Mouse (Mus musculus): Measurements from ENCODE around the gene Dlat.

Gene Dlat

DNA sequence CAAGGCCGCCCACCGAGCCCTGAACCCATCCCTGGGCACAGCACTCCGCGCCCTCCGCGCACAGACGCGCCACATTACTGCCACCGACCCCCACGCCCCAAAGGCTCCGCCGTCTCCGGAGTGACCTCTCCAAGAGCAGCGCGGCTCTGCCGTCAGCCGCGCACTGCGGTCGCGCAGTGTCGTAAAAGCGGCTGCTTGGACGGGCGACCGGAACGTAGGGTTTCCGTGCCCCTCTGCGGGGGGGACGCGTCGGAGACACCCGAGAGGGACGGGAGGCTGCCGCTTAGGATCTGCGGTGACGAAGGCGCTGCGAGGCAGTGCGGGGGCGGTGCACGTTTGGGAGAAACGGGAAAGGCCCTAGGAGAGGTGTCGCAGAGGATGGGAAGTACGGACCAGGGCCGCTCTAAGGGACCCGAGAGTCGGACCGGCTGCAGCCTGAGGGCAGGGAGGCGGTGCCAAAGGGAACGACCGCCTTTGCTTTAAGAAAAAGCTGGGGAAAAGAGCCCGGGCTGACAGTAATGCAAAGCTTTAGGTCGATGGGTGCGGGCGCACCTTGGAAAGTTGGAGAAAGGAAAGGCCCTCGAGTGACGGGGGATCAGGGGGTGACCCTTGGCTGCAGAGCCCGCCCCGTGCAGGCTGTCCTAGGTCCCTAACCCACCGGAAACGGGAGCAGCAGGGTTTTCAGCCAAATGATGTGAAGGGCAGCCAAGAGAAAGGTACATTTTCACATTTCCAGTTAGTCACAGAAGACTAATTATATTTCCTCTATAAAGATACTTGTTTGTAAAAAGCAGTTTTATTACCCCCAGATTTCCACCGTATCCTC is at the start of gene Dlat:
Gene Dlat (minus strand): TSS at position 389 of the 826 bp plus-strand sequence.
- Histone ChIP-seq H3K36me3 (ENCODE audit: control insufficient read depth, insufficient read depth, low read length, poor library complexity, severe bottlenecking) (no peaks in the 10 kb centered on the region), H3K27me3 (ENCODE audit: control insufficient read depth, insufficient read depth, low read length, poor library complexity, severe bottlenecking) (no peaks in the 10 kb centered on the region)
- DNase-seq (ENCODE audit: low read depth, low spot score), result peak; percentile 81

DNA sequence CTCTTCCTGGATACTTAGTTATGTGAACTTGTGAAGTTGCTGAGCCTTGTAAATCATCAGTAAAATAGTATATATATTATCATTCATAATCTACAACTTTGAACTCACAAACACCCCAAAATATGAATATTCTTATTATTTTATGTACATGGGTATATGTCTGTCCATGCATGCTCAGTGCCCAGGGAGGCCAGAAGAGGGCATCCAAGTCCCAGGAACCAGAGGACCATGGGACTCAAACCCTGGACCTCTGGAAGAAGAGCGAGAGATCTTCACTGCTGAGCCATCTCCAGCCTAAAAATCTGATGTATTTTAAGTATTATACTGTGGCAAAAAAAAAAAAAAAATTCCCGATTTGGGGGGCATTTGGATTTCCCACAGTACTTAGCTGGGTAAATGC is 49.5 kb upstream of the Dlat start:
- Histone ChIP-seq H3K27me3 (ENCODE audit: control insufficient read depth, insufficient read depth, low read length, poor library complexity, severe bottlenecking) (no peaks in the 10 kb centered on the region), H3K36me3 (ENCODE audit: control insufficient read depth, insufficient read depth, low read length, poor library complexity, severe bottlenecking) (no peaks in the 10 kb centered on the region)
- DNase-seq (ENCODE audit: low read depth, low spot score), result no peak

DNA sequence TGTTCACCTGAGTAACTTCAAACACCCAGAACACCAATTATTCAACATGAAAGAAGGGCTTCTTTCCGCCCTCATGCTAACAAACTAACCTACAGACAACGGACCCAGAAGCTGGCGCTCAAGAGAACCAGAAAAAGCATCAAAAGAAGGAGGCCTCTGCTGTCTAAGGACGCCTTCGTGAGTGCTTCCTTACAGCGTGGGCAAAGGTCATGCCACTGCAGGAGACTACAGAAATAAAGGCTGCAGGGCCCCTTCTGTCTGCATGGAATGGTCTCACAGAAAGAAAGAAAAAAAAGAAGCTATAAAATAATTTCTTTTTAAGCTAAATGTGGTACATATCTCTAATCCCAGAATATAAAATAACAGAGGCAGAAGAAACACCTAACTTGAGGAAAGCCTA is 45.3 kb upstream of the Dlat start:
- no peak for DNase-seq (ENCODE audit: low read depth, low spot score)
- Histone ChIP-seq H3K27me3 (ENCODE audit: control insufficient read depth, insufficient read depth, low read length, poor library complexity, severe bottlenecking) (no peaks in the 10 kb centered on the region), H3K36me3 (ENCODE audit: control insufficient read depth, insufficient read depth, low read length, poor library complexity, severe bottlenecking) (no peaks in the 10 kb centered on the region)

DNA sequence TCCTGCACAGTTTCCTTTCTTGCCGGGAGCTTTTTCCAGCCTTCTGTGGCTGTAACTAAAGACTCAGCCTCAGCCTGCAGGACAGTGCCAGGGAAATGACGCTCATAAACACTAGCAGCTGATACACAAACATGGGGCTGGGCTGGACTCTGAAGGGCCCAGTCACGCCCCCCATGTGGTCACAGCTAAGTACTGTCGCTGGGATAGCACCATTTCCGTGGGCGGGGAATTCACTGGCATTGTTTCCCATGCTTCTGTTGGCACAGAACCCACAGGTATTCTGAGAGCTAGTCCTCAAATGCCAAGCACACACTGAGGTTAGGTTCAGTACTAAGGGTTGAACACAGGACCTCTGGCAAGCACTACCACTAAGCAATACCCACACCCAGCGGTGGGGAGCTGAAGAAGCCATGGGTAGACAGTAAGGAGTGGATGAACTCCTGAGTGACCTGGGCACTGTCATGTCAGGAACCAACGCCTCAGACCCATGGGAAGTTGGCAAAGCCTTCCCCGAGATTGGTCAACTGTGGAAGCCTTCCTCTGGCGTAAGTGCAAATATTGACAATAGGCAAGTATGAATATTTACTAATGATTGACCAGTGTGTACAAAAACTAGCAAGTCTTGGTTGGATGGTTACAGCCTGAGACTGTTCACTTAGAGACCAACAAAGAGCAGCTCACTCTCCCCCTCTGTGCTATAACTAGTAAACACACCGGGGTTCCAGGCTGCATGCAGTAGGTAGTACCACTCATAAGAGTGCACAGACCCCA is 41.5 kb upstream of the Dlat start:
- no peak for DNase-seq (ENCODE audit: low read depth, low spot score)
- no peaks in the 10 kb centered on the region; the same call in 1 of the 2 replicates for H3K27me3 ChIP-seq (ENCODE audit: control insufficient read depth, insufficient read depth, low read length, poor library complexity, severe bottlenecking)
- no peaks in the 10 kb centered on the region for H3K36me3 ChIP-seq (ENCODE audit: control insufficient read depth, insufficient read depth, low read length, poor library complexity, severe bottlenecking)

DNA sequence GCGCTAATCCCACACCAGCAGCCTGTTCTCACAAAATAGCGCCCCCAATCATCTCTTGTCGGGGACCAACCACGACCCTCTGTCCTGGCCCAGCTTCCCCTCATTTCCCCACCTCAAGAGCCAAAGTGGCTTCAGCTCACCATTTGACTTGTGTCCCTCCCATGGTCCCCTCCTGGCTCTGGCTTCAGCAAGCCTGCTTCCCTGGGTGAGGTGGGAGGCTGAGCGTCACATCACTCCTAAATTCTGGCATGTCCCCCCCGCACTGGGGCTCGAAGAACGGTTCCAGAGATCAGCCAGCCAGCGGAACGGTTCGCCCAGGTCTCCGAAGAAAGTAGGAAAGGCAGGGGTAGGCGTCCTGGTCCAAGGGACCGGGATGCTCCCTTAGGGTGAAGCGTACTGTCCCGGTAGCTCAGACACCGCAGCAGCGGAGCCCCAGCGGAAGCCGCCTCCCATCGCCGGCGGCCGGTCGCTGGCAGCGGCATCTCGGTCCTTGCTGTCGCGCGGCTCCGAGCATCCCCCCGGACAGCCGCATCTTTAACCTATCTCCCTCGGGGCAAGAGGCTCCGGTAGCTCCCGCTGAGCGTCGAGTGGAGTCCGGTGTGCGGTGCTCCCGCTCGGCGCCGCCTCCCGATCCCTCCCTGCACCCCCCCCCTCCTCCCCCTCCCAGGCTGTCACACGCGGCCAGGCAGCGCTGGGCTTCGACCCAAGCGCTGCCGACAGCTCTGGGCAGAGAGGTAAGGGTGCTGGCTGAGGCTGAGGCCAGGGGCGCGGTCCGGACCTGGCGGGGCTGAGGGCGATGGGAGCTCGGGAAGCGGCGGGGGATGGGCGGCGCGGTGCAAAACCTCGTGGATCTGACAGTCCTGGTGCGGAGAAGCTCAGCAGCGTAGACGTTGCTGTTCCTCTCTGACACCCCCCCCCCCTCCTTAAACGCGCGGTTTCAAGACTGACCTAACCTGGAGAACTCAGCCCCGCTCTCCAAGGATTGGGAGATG is 39.1 kb upstream of the Dlat start:
- no peaks in the 10 kb centered on the region for H3K36me3 ChIP-seq (ENCODE audit: control insufficient read depth, insufficient read depth, low read length, poor library complexity, severe bottlenecking)
- peak; percentile 30 for DNase-seq (ENCODE audit: low read depth, low spot score)
- H3K27me3 ChIP-seq (ENCODE audit: control insufficient read depth, insufficient read depth, low read length, poor library complexity, severe bottlenecking), result no peaks in the 10 kb centered on the region; the same call in 1 of the 2 replicates

DNA sequence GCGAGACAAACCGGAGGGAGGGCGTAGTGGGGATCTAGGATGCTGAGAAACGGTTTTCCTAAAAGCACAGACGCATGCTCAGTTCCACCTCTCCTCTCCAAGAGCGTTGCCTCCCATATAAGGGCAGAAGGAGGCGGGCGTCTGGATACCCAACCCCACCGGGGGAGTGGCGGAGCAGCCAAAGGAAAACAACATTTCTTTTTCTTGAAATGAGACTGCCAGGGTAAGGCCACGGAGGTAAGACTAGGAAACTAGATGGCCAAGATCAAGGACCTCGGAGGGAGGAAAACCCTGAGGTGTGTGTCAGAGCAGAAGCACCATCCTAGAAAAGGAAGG is 38.1 kb upstream of the Dlat start:
- Histone ChIP-seq H3K36me3 (ENCODE audit: control insufficient read depth, insufficient read depth, low read length, poor library complexity, severe bottlenecking) (no peaks in the 10 kb centered on the region), H3K27me3 (ENCODE audit: control insufficient read depth, insufficient read depth, low read length, poor library complexity, severe bottlenecking) (no peaks in the 10 kb centered on the region; the same call in 1 of the 2 replicates)
- no peak for DNase-seq (ENCODE audit: low read depth, low spot score)

DNA sequence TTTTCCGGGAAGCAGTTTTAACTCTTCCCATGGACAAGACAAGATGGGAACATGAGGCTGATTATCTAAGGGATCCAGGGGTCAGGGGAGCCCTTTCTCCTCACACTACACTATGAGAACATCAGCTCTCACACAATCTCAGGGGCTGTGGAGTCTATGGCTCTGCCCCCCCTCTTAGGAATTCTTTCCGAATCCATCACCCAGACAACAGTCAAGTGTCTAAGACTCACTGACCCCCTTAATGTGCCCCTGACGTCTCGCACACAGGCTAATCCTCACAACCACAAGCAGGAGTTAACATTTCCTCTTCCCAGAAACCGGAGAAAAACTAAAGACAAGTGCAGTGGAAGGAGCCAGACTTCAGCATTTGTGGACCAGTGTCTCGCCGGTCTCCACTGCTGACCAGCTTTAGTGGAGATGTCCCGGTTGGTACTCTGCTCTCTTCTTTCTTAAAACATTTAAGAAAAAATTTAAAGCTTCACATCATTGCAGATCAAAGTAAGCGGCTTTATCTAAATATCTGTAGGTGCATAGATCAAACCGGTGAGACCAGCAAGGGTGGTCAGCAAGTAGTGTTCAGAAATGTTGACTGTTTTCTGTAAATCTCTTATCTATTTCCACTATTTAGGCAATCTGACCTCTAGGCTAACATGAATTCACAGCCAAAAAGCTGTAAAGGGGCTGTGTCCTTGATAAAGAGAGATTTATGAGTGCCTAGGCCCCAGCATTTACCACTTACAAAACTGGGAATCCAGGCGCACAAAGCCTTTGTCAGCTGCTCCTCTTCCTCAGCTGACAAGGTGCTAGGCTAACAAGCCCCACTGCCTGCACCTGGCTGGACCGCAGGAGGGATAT is 37.5 kb upstream of the Dlat start:
- DNase-seq (ENCODE audit: low read depth, low spot score), result no peak
- Histone ChIP-seq H3K36me3 (ENCODE audit: control insufficient read depth, insufficient read depth, low read length, poor library complexity, severe bottlenecking) (no peaks in the 10 kb centered on the region), H3K27me3 (ENCODE audit: control insufficient read depth, insufficient read depth, low read length, poor library complexity, severe bottlenecking) (no peaks in the 10 kb centered on the region; the same call in 1 of the 2 replicates)

DNA sequence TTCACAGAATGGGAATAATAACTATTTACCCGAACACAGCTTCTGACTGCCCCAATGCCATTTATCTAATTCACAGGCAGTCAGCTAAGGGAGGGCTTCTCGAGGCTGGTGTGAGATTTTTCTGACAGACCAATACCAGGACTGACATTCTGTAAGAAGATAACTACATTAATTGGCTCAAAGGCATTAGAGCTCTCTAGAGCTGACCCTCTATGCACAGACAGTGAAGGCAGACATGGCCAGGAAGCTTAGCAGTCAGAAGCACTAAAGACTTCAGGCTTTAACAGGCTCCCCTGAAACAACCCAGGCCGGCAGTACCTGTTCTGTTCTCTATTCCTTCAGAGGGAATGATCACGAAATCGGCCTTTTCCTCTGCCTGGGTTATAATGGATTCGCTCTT is 35.6 kb upstream of the Dlat start:
- DNase-seq (ENCODE audit: low read depth, low spot score), result no peak
- Histone ChIP-seq H3K36me3 (ENCODE audit: control insufficient read depth, insufficient read depth, low read length, poor library complexity, severe bottlenecking) (no peaks in the 10 kb centered on the region), H3K27me3 (ENCODE audit: control insufficient read depth, insufficient read depth, low read length, poor library complexity, severe bottlenecking) (no peaks in the 10 kb centered on the region; the same call in 1 of the 2 replicates)

DNA sequence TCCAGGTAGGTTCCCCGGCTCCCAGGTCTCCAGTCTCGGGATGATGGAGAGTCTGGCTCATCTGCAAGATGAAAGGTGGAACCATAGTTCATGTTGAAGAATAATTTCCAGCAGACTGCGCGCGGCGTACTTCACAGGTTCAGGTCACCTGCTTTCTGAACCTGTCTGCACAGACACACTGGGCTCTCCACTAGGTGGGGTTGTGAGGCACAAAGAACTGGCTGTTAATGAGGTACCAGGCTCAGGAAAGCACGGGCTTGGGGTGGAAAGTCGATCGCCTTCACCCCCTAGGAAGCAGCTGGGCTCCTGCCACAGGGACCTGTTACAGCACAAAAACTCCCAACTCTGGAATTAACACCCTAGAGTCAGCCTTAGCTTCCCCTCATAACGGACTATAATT is 34.1 kb upstream of the Dlat start:
- DNase-seq (ENCODE audit: low read depth, low spot score), result peak; percentile 50
- Histone ChIP-seq H3K36me3 (ENCODE audit: control insufficient read depth, insufficient read depth, low read length, poor library complexity, severe bottlenecking) (no peaks in the 10 kb centered on the region), H3K27me3 (ENCODE audit: control insufficient read depth, insufficient read depth, low read length, poor library complexity, severe bottlenecking) (no peaks in the 10 kb centered on the region; the same call in 1 of the 2 replicates)

DNA sequence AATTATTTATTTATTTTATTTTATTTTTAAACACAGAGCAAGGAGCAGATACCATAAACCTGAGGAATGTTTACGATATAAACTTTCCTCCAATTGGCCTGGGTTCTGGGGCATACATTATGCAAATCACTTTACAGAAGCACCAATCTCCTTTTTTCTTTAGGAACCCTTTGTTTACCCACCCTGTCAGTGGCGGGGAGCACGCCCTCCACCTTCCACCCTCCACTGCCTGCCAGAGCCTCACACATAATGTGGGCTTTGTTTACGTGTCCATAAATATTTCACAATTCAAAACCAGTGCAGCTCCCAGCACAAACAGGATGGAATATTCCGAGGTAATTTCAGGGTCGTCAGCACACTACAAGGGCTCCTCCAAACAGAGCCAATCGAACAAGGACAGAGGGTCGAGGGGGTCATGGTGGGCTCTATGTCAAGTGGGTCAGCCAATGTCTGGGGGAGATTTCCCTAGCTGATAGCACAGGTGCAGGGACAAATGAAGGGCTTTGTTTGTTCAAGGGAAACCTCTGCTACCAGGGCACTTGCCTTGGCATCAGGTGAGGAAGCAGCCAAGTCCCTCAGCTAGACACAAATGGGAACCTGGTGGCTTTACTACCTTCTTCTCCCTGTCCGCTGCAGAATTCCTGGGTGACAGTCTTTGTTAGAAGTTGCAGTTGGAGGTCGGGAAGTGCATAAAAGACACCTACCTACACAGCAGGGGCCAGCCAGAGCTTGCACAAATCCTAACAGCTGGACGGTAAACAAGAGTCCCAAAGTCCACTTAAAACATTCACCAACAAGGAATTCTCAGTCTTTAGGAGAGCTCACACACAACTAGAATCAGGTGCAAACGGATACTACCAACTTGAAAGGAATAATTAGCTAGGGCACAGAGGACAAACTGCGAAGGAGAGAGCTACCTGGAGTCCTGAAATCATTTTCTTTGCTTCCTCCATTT is 33.3 kb upstream of the Dlat start:
- H3K27me3 ChIP-seq (ENCODE audit: control insufficient read depth, insufficient read depth, low read length, poor library complexity, severe bottlenecking), result no peaks in the 10 kb centered on the region; the same call in 1 of the 2 replicates
- DNase-seq (ENCODE audit: low read depth, low spot score), result no peak
- H3K36me3 ChIP-seq (ENCODE audit: control insufficient read depth, insufficient read depth, low read length, poor library complexity, severe bottlenecking), result no peaks in the 10 kb centered on the region

DNA sequence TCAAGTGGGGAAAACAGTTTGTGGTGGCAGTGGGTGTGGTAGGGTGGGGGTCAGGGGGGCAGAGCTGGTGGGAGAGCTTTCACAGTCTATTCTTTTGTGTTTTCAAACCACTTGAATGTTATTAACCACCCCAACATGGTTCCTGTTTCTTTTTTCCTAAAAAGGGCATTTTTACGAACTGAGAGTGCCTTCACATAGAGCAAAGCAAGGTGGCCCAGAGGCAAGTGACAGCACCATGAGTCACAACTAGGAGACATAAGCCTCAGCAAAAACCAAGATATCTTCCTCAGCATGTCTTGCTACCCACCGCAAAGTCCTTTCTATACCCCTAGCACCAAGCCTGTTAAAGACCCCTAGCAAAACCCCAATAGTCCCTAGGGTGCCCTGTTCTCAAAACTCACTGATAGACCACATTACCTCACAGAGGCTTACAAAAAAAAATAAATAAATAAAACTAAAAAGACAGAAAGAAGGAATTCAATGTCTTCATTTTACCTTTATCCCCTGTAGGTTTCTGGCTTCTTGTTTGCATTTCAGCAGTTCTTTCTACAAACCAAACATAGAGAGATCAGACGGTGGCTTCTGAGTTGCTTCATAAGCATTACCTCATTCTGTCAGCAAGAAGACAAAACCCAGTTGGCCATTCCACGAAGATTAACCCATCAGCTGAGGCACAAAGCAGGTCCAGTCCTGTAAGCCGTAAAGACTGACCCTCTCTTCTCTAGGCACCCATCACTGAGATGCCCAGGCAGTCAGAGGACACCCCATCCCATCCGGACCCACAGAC is 27.5 kb upstream of the Dlat start:
- no peak for DNase-seq (ENCODE audit: low read depth, low spot score)
- no peaks in the 10 kb centered on the region for H3K36me3 ChIP-seq (ENCODE audit: control insufficient read depth, insufficient read depth, low read length, poor library complexity, severe bottlenecking)
- no peaks in the 10 kb centered on the region for H3K27me3 ChIP-seq (ENCODE audit: control insufficient read depth, insufficient read depth, low read length, poor library complexity, severe bottlenecking)

DNA sequence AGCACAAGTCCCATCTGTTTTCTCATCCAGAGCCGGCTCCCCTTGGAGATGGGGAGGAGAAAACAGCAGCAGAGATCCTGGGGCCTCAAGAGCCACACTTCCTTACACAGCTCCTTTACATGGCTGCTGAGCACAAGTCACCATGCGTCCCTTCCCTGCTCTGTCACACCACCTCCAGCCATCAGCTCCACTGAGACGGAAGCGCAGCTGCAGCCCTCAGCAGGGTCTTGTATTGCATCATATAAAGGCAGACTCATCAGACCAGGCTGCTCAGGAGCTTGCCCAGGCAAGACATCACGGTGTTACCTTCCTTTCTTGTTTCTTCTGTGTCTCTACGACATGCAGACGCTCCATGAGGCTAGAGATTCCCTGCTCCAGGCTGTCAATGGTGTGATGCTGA is 22.1 kb upstream of the Dlat start:
- DNase-seq (ENCODE audit: low read depth, low spot score), result no peak
- Histone ChIP-seq H3K27me3 (ENCODE audit: control insufficient read depth, insufficient read depth, low read length, poor library complexity, severe bottlenecking) (no peaks in the 10 kb centered on the region), H3K36me3 (ENCODE audit: control insufficient read depth, insufficient read depth, low read length, poor library complexity, severe bottlenecking) (no peaks in the 10 kb centered on the region)
